Mouse (Mus musculus) gastrocnemius, adult 2 months (tissue): ENCODE data around the gene Lrwd1. TPM values are rescaled to one million over a fixed set of nuclear protein-coding genes. Genes with fewer than 3 reads are reported as not detected.
"Not testable (repeated sequence)": the region's sequence is repeated elsewhere in the genome, so short reads cannot be mapped to it uniquely, and the experiment has no call there.

ENCODE experiments used
- DNase-seq: peaks from one replicate; pipeline ENCODE4 v3.0.0; 2022
- H3K27ac ChIP-seq: fragments of 200-600 bp; 2 replicates; pipeline ENCODE4 v1.8.1; 2022; ENCODE audit warnings: mild to moderate bottlenecking
- H3K4me3 ChIP-seq: fragments of 200-600 bp; 2 replicates; pipeline ENCODE4 v1.8.1; 2022; ENCODE audit warnings: mild to moderate bottlenecking, moderate library complexity
- CTCF ChIP-seq: fragments of 200-600 bp; IDR thresholded peaks from 2 replicates; pipeline ENCODE4 v1.8.1; 2022; ENCODE audit warnings: antibody characterized with exemption, mild to moderate bottlenecking, moderate library complexity
- intact Hi-C: fragments of 180-260 bp; cut with DNase I; formaldehyde crosslinking; loops from one replicate; pipeline ENCODE4 v1.15.1; 2025
- total RNA-seq, 2 experiments: library from RNA; stranded (reverse); gene quantifications; 2 replicates each; pipeline ENCODE4 v1.2.3; 2021

Gene Lrwd1
- total RNA-seq, 2 experiments from 2014 or later, result 4.6 to 5.5 TPM

DNA sequence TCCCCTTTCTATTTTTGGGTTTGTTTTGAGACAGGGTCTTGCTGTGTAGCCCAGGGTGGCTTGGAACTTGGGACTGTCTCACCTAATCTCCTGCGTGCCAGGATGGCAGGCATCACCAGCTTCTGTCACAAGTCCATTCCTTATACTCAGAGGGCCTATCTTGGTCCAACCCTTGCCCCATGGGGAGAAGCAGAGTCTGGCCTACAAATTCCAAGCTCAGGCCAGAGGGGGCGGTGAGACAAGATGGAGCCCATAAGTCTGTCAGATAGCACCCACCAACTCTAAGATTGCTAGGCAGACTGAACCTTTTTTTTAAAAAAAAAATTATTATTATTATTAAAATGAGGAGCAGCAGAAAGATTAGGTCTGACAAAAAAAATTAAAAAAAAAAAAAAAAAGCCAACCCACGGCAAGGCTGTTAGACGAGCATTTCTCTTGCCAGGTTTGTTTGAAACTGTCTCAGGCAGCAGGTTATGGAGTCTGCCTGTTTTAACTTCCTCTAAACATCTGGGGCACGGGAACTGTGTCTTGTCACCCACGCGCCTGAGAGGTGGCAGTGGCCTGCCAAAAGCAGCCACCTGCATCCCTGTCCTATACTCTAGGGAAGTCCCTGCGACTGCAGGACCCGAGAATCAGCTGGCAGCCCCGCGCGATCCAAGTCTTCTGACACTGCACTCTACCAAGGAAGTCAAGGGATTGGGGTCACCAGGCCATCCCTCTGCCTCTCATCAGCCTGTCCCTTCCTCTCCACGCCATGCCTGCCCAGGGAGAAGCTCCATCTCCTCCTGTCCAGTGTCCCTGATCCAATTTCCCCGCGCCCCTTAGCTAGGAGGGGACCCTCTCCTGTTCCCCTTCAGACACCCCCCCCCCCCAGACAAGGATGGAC, 34.0 kb upstream of the Lrwd1 start:
- Histone ChIP-seq H3K4me3 (peak overlapping the region; percentile 73), H3K27ac (peak overlapping the region; percentile 69)
- no peak for TF ChIP-seq CTCF
- DNase-seq, result peak; percentile 39
- intact Hi-C loops, result no loop called here

DNA sequence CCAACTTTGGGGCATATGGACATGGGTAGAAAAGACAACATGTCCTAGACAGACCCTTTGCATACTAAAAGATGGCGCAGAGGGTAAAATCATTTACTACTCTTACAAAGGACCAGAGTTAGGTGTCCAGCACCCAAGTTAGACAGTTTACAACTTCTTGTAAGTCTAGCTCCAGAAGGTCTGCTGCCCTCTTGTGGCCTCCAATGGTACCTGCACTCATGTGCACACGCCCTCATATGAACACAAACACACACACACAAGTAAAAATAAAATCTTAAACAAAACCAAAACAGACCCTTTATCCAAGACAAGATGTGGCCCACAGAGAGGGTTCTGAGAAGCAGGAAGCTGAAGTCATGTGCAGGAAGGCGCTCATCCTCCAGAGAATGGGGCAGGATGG, 32.2 kb upstream of the Lrwd1 start:
- intact Hi-C loops, result no loop called here
- DNase-seq, result no peak
- TF ChIP-seq CTCF, result peak; percentile 36
- Histone ChIP-seq H3K27ac (no peak overlapping the region), H3K4me3 (no peak overlapping the region)

DNA sequence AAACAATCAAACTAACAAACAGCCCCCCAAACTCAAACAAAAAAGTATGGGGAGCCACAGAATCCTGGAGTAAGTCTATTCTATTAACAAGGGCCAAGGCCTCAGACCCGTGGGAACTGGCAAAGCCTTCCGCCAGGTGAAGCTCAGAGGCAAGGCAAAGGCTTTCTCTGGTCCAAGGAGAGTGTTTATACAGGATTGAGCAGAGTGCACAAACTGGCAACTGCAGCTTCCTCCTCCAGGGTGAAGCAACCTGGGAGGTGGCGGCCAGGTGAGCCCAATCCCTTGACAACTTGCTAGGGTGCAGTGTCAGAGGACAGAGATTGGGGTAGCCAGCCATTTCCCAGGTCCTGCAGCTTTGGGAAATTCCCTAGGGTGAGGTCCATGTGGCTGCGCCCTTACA, 31.4 kb upstream of the Lrwd1 start:
- H3K27ac ChIP-seq, result no peak overlapping the region
- TF ChIP-seq CTCF, result no peak
- intact Hi-C loops, result no loop called here
- no peak overlapping the region for H3K4me3 ChIP-seq
- DNase-seq, result no peak

DNA sequence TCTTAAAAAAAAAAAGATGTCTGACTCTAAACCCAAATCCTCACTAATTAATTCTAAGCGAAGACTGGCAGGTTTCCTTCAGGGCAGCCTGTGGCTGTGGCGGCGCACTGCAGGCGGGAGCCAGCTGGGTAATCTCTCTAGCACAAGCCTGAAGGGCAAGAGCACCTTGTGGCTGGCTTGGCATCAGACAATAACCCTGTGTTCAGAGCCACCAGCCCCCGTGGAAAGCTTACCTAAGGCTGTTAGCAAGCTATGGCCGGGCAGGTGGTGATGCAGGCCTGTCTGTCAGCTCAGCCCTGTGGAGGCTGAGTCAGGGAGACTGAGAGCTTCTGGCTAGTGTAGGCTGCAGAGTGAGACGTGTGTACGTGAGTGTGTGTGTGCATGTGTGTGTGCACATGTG, 29.4 kb upstream of the Lrwd1 start:
- no peak overlapping the region for H3K4me3 ChIP-seq
- H3K27ac ChIP-seq, result no peak overlapping the region
- no peak for TF ChIP-seq CTCF
- intact Hi-C loops, result no loop called here
- no peak for DNase-seq

DNA sequence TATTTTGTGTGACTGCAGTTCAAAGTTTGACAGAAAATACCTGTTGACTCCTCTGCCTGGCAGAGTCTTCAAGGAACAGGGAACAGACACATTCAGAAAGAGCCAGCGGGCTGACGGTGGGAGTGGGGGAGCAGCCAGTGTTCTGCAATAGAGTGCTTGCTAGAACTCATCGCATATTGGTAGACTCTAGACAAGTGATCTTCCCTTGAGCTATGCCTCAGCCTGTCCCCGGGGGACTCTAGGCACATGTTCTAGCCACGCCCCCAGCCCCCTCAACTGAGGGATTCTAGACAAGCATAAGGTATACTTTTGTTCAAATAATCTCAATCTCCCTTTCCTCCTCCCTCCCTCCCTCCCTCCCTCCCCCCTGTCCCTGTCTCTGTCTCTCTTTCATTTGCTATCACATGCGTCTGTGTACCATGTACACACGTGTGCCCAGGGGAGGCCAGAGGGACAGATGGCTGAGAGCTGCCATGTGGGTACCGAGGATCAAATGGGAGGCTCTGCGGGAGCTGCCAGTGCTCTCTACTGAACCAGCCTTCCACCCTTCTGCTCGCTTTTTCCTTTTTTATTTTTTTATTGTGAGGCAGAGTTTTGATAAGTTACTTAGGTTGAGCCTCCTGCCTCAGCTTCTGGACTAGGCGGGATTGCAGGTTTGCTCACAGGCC, 28.1 kb upstream of the Lrwd1 start:
- H3K4me3 ChIP-seq, result no peak overlapping the region
- DNase-seq, result no peak
- no peak for TF ChIP-seq CTCF
- intact Hi-C loops, result no loop called here
- no peak overlapping the region for H3K27ac ChIP-seq

DNA sequence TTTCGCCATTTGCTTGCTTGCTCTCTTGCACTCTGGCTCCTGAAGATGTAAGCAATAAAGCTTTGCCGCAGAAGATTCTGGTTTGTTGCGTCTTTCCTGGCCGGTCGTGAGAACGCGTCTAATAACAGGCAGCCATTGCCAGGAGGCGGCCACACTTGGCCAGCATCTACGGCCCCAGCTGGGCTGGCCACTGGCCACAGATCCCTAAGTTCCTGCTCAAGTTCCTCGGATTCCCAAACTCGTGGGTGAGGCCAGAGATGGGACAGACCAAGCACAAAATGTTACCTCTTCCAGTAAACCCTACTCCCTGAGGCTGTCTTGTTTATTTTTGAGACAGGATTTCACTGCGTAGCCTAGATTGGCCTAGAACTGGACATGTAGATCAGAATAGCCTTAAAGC, 24.2 kb upstream of the Lrwd1 start:
- intact Hi-C loops, H3K27ac ChIP-seq, H3K4me3 ChIP-seq: not testable (repeated sequence)
- peak; percentile 83 for DNase-seq

DNA sequence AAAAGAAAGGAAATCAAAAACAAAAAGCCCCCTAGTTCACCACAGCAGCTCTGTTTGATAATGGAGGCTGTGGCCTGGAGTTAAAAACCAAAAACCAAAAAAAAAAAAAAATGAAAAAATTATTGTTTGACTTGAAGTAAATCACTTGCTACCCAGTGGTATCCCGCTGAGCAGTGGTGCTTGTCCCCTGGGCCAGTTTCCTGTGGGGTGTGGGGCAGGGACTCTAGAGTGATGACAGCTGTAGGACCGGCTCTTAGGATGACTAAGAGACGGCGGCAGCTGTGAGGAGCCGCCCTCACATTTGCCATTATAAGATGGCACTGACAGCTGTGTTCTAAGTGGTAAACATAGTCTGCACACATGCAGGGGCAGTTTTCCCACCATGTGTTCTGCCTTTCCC, 19.5 kb upstream of the Lrwd1 start:
- Histone ChIP-seq H3K4me3 (no peak overlapping the region), H3K27ac (no peak overlapping the region)
- peak; percentile 61 for DNase-seq
- no peak for TF ChIP-seq CTCF
- intact Hi-C loops, result no loop called here

DNA sequence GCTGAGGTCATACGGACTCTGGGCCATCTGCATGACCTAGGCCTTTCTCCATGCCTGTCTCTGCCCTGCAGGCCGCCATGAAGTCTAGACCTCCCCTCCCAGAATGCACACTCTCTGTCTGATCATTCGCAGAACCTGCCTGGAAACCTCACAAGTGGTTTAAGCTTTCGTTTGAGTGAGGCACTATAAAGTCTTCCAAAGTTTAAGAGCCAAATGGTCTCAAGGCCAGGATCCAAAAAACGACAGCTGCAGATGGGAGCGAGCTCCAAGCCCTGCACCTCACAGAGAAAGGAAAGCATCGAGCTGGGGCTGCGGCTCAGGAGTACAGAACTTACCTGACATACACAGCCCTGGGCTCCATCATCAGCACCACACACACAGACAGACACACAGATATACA, 16.5 kb upstream of the Lrwd1 start:
- DNase-seq, result peak; percentile 50
- TF ChIP-seq CTCF, result no peak
- no peak overlapping the region for H3K4me3 ChIP-seq
- H3K27ac ChIP-seq, result 0 out of 2 replicates have a peak overlapping the region, but pooled peaks have one; percentile 41
- intact Hi-C loops, result no loop called here

DNA sequence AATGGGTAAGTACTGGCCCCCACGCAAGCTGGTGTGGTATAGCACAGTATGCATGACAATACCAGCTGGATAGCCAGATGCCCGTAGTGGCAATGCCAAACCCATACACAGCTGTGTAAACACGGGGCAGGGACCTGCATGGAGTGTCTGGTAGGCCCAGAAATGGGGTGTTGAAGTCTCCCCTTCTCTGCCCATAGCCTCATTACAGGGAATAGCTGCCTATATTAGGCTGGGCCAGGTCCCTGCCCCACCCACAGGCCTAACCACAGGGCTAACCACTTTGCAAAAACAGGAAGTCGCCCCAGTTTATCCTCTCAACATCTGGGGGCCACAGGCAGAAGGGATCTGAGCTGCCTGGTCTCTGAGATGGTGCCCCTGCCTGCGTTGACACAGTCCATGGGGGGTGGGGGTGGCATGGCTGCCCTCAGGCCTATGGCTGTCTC, 13.3 kb upstream of the Lrwd1 start:
- H3K4me3 ChIP-seq, H3K27ac ChIP-seq, DNase-seq, intact Hi-C loops: not testable (repeated sequence)

DNA sequence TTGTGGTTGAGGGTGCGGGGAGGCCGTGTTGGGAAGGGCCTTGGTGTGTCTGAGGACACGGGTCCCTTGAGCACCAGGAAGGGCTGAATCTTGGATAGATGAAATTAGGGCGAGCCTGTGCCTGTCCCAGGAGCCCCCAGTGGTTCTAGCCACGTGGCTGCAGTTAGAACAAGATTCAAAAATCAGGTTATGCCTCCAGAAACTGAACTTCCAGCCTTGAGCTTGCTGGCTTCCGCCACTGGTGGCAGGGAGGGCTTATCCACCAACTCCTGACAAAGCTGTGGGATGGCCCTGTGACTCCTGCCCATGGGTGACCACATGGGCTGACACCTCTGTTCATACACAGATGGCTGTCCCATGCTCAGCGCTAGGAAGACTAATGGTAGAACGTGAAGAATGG, 11.8 kb upstream of the Lrwd1 start:
- peak; percentile 29 for DNase-seq
- intact Hi-C loops, result no loop called here
- no peak overlapping the region for H3K27ac ChIP-seq
- no peak for TF ChIP-seq CTCF
- H3K4me3 ChIP-seq, result no peak overlapping the region

DNA sequence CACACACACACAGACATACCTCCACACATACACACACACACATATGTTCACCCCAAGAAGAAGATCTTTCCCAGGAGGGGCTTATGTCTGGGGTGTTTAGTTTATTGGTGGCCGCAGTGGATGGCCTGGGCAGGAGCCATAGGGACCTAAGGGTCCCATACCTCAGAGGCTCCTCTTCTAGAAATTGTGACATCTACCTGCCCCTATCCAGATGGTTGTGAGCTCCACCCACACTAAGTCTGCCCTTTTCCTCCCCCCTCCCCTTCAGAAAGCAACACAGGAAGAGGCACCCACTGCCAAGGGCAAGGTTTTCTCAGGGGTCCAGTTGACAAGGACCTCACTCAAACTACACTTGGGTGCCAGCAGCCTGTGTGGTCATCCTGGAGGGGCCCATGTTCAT, 11.1 kb upstream of the Lrwd1 start:
- no peak overlapping the region for H3K4me3 ChIP-seq
- intact Hi-C loops, result no loop called here
- no peak for DNase-seq
- H3K27ac ChIP-seq, result no peak overlapping the region
- no peak for TF ChIP-seq CTCF

DNA sequence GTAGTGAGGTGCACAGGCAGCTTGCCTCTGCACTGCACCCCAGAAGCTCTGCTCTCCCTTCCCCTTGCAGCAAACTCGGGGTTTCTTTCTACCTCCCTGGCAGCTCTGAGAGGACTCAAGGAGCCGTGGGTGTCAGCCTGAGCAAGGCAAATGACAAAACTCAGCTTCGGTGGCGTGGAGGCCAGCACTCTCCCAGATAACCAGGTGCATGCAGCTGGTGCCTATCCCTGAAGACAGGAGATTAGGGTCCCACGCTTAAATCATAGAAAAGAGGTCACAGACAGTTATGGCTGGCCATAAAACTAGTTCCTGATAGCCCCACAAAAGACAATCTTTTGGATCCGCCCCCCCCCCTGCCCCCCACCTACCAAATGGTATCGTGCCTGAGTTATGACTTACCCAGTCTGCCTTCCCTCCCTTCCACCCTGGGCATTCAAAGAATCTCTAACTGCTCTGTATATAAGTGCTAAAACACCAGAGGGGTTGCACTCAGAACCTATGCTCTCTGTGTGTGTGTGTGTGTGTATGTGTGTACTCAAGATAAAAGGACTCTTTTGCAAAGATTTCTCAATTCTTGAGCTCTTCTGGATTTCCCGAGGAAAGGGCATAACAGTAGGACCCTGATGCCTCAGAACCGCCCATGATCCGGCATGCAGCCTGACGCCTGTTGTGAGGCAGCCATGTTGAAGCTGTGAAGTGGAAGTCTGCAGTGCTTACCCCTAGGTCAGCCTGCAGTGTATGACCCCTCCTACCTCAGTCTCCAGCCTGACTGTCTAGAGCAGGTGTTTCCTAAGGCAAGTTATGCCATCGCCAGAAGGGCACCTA, 8.9 kb upstream of the Lrwd1 start:
- Histone ChIP-seq H3K27ac (no peak overlapping the region), H3K4me3 (no peak overlapping the region)
- intact Hi-C loops, result loop anchor here (2.0 kb wide), 1 partner anchor 40 kb away; no protein-coding TSS in a partner anchor
- TF ChIP-seq CTCF, result no peak
- DNase-seq, result no peak
